ENCODE assay signal across 11 mouse cellular contexts in genomic region chr2:148110149-148110548, GRCm38 (mm10).
A peak's percentile ranks its signal among the peaks of the same experiment; 100 is the strongest.
DNase-seq lines count a peak whose midpoint lies in the region; ATAC-seq and TF ChIP-seq lines count a peak whose summit lies in the region.
"Had no signal": no experiment of that assay in that cellular context is flagged by ENCODE, and none has a peak within 500 bp of the region (broad histone marks: within the 10 kb centered on the region; RNA-seq: fewer than 3 reads in every experiment).

No protein-coding gene starts in this region.

- TF ChIP-seq EP300 in heart, postnatal 0 days (IDR thresholded peaks at IDR 0.05; ENCODE audit: low read depth), result no peak

- H3K4me2 ChIP-seq in heart, postnatal 0 days (ENCODE audit: low read depth, low read length), result no peak overlapping the region
- no peak overlapping the region for H3K4me2 ChIP-seq in midbrain, embryonic 15.5 days
- H3K4me2 ChIP-seq: kidney, embryonic 15.5 days had no signal

- WGBS in heart, postnatal 0 days, result 77% methylated on average over 2 of the region's 2 CpGs
- WGBS in midbrain, embryonic 10.5 days, result 60% methylated on average over 2 of the region's 2 CpGs
- WGBS in midbrain, embryonic 15.5 days, result 52% methylated on average over 2 of the region's 2 CpGs

- H3K36me3 ChIP-seq in heart, postnatal 0 days (replicated peaks; ENCODE audit: control insufficient read depth, insufficient read depth, low read length), result no peaks in the 10 kb centered on the region
- no peaks in the 10 kb centered on the region for H3K36me3 ChIP-seq in midbrain, embryonic 10.5 days
- H3K36me3 ChIP-seq in midbrain, embryonic 15.5 days (replicated peaks), result no peaks in the 10 kb centered on the region
- H3K36me3 ChIP-seq: kidney, embryonic 15.5 days had no signal

- peak; percentile 49 for TF ChIP-seq CTCF in heart, postnatal 0 days (IDR thresholded peaks at IDR 0.05; ENCODE audit: low read depth)

- no peak overlapping the region for H3K27ac ChIP-seq in heart, postnatal 0 days (ENCODE audit: low read depth)
- H3K27ac ChIP-seq in midbrain, embryonic 10.5 days (replicated peaks), result no peak overlapping the region
- H3K27ac ChIP-seq in midbrain, embryonic 15.5 days, result no peak overlapping the region
- H3K27ac ChIP-seq: kidney, embryonic 15.5 days had no signal

- H3K4me1 ChIP-seq in heart, postnatal 0 days (ENCODE audit: control insufficient read depth, insufficient read depth), result peaks cover 2% of the 10 kb centered on the region; the same call in 1 of the 2 replicates
- no peaks in the 10 kb centered on the region for H3K4me1 ChIP-seq in midbrain, embryonic 10.5 days
- no peaks in the 10 kb centered on the region for H3K4me1 ChIP-seq in midbrain, embryonic 15.5 days
- H3K4me1 ChIP-seq: kidney, embryonic 15.5 days had no signal

- H3K4me3 ChIP-seq in heart, postnatal 0 days (ENCODE audit: low read depth, low read length), result no peak overlapping the region
- H3K4me3 ChIP-seq in midbrain, embryonic 10.5 days, result no peak overlapping the region
- H3K4me3 ChIP-seq in midbrain, embryonic 15.5 days, result no peak overlapping the region
- H3K4me3 ChIP-seq: kidney, embryonic 15.5 days had no signal

- intact Hi-C loops in heart, postnatal 25 days (cut with DNase I), result loop anchor here (1.0 to 5.0 kb wide), 2 partner anchors 263 to 302 kb away; no protein-coding TSS in a partner anchor

- no peak for ATAC-seq in heart, postnatal 0 days (ENCODE audit: insufficient read depth, low read depth)
- ATAC-seq in midbrain, embryonic 15.5 days (replicated peaks), result no peak
- peak; percentile 70; the same call in 1 of the 2 replicates for ATAC-seq in common myeloid progenitor, adult 5-6 weeks (replicated peaks; ENCODE audit: low read depth, poor library complexity, severe bottlenecking)

- no peaks in the 10 kb centered on the region for H3K27me3 ChIP-seq in heart, postnatal 0 days (ENCODE audit: control insufficient read depth, insufficient read depth, low read length)
- H3K27me3 ChIP-seq in midbrain, embryonic 10.5 days (ENCODE audit: low read depth, poor library complexity, severe bottlenecking), result no peaks in the 10 kb centered on the region
- H3K27me3 ChIP-seq in midbrain, embryonic 15.5 days (replicated peaks), result no peaks in the 10 kb centered on the region
- H3K27me3 ChIP-seq: kidney, embryonic 15.5 days had no signal

- no peak overlapping the region for H3K9ac ChIP-seq in heart, postnatal 0 days (replicated peaks; ENCODE audit: low read depth, low read length)
- no peak overlapping the region for H3K9ac ChIP-seq in midbrain, embryonic 15.5 days
- H3K9ac ChIP-seq: kidney, embryonic 15.5 days had no signal

- H3K9me3 ChIP-seq in heart, postnatal 0 days (replicated peaks; ENCODE audit: control insufficient read depth, low read length), result no peaks in the 10 kb centered on the region
- no peaks in the 10 kb centered on the region for H3K9me3 ChIP-seq in midbrain, embryonic 10.5 days (replicated peaks)
- no peaks in the 10 kb centered on the region for H3K9me3 ChIP-seq in midbrain, embryonic 15.5 days
- H3K9me3 ChIP-seq: kidney, embryonic 15.5 days had no signal

- no peak for DNase-seq in heart, postnatal 0 days (ENCODE audit: low spot score)
- DNase-seq in heart, postnatal 25 days (ENCODE audit: low spot score), result no peak
- peak; percentile 19 for DNase-seq in midbrain, embryonic 10.5 days (ENCODE audit: low spot score)
- peak; percentile 22 for DNase-seq in retina, postnatal 1 day
- no peak for DNase-seq in Muller cell, postnatal 12 days (ENCODE audit: inconsistent ontology term)
- no peak for DNase-seq in thymus, postnatal 14 days
- DNase-seq: cerebellum, postnatal 36 days; gastrocnemius, postnatal 36 days had no signal

Comparison
In these comparisons a context has a peak if more than half of its experiments do, and no peak if none do; other contexts are left out.
1. DNase-seq: peak in midbrain, embryonic 10.5 days (single experiment) and retina, postnatal 1 day (single experiment); none in heart, postnatal 0 days (single experiment), heart, postnatal 25 days (single experiment), Muller cell, postnatal 12 days (single experiment) and thymus, postnatal 14 days (single experiment).